14 mouse cellular contexts compared by ENCODE assay signal in the genomic region with DNA sequence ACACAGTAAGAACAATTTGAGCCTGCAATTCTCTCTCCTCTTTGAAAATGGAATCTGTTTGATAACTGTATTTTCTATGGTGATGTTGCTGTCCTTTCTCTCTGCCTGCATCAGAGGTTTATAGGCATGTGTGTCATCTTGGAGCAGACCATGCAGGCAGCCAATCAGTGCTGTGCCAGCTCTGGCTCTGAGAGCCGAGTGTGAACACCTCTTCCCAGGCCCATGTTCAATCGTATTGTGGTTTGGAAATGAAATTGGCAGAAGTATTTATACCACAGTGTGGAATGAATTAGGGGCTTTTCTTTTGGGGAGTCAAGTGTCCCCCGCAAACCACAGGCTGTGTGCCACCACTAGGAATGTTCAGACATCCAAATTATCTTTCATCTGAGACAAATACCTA.
"Had no signal": no experiment of that assay in that cellular context is flagged by ENCODE, and none has a peak within 500 bp of the region (broad histone marks: within the 10 kb centered on the region; RNA-seq: fewer than 3 reads in every experiment).

No protein-coding gene starts in this region.

- H3K4me3 ChIP-seq: kidney, embryonic 15.5 days; limb, embryonic 13.5 days; midbrain, embryonic 13.5 days; myocyte; neural tube, embryonic 15.5 days had no signal

- ATAC-seq: midbrain, embryonic 13.5 days had no signal

- H3K4me2 ChIP-seq: kidney, embryonic 15.5 days; limb, embryonic 13.5 days; midbrain, embryonic 13.5 days; neural tube, embryonic 15.5 days had no signal

- H3K9me3 ChIP-seq: kidney, embryonic 15.5 days; limb, embryonic 13.5 days; midbrain, embryonic 13.5 days; neural tube, embryonic 15.5 days had no signal

- H3K27me3 ChIP-seq: kidney, embryonic 15.5 days; limb, embryonic 13.5 days; midbrain, embryonic 13.5 days; neural tube, embryonic 15.5 days had no signal

- H3K36me3 ChIP-seq: kidney, embryonic 15.5 days; limb, embryonic 13.5 days; midbrain, embryonic 13.5 days; neural tube, embryonic 15.5 days had no signal

- H3K9ac ChIP-seq: kidney, embryonic 15.5 days; limb, embryonic 13.5 days; liver, embryonic 14.5 days; midbrain, embryonic 13.5 days; neural tube, embryonic 15.5 days had no signal

- DNase-seq: kidney, postnatal 14 days; left cerebral cortex, postnatal 4 days; lung, adult 18-20 months; right cerebral cortex, adult 18-20 months; right cerebral cortex, postnatal 25 days; thymus, adult 18-20 months; thymus, postnatal 14 days had no signal

- H3K4me1 ChIP-seq: kidney, embryonic 15.5 days; midbrain, embryonic 13.5 days; neural tube, embryonic 15.5 days had no signal

- H3K27ac ChIP-seq: kidney, embryonic 15.5 days; limb, embryonic 13.5 days; liver, embryonic 14.5 days; midbrain, embryonic 13.5 days; neural tube, embryonic 15.5 days; stomach, postnatal 0 days had no signal
